Mouse (Mus musculus): ENCODE results near the gene Zbtb16. TPM values are rescaled to one million over a fixed set of nuclear protein-coding genes. Genes with fewer than 3 reads are reported as not detected.

The Zbtb16 gene
- total RNA-seq, 2 experiments from 2014 or later = 33.5 to 62.9 TPM

GRCm38 (mm10) chr9:48767666-48768432 is 68.2 kb downstream of the Zbtb16 start:
- DNase-seq = no peak

GRCm38 (mm10) chr9:48765927-48766326 is 70.1 kb downstream of the Zbtb16 start:
- DNase-seq = no peak

- DNase-seq = no peak
Observed at GRCm38 (mm10) chr9:48764311-48764710, 71.7 kb downstream of the Zbtb16 start.

GRCm38 (mm10) chr9:48761732-48762637 is 74.0 kb downstream of the Zbtb16 start:
- DNase-seq = no peak

GRCm38 (mm10) chr9:48761175-48761556 is 74.9 kb downstream of the Zbtb16 start:
- DNase-seq = peak; percentile 64 to 67

- DNase-seq = peak; percentile 83 to 87
Observed at GRCm38 (mm10) chr9:48760449-48761174, 75.4 kb downstream of the Zbtb16 start.

- DNase-seq = no peak
Observed at GRCm38 (mm10) chr9:48759098-48759497, 76.9 kb downstream of the Zbtb16 start.

GRCm38 (mm10) chr9:48757650-48758580 is 78.1 kb downstream of the Zbtb16 start:
- DNase-seq = peak; percentile 40 to 50

- no peak for DNase-seq
Observed at GRCm38 (mm10) chr9:48756261-48756812, 79.7 kb downstream of the Zbtb16 start.

- DNase-seq = no peak
Observed at GRCm38 (mm10) chr9:48755438-48756070, 80.5 kb downstream of the Zbtb16 start.

GRCm38 (mm10) chr9:48754418-48754817 is 81.6 kb downstream of the Zbtb16 start:
- no peak for DNase-seq

GRCm38 (mm10) chr9:48753881-48754280 is 82.1 kb downstream of the Zbtb16 start:
- DNase-seq = no peak

- no peak for DNase-seq
Observed at GRCm38 (mm10) chr9:48751900-48752299, 84.1 kb downstream of the Zbtb16 start.

GRCm38 (mm10) chr9:48749666-48750065 is 86.4 kb downstream of the Zbtb16 start:
- no peak for DNase-seq

- no peak for DNase-seq
Observed at GRCm38 (mm10) chr9:48749168-48749567, 86.9 kb downstream of the Zbtb16 start.

GRCm38 (mm10) chr9:48748761-48749160 is 87.3 kb downstream of the Zbtb16 start:
- DNase-seq = no peak

GRCm38 (mm10) chr9:48748216-48748615 is 87.8 kb downstream of the Zbtb16 start:
- no peak for DNase-seq

- DNase-seq = no peak
Observed at GRCm38 (mm10) chr9:48746506-48746905, 89.5 kb downstream of the Zbtb16 start.

GRCm38 (mm10) chr9:48745347-48746119 is 90.5 kb downstream of the Zbtb16 start:
- no peak for DNase-seq

- peak; percentile 64 to 79 for DNase-seq
Observed at GRCm38 (mm10) chr9:48744916-48745315, 91.1 kb downstream of the Zbtb16 start.
